Mouse (Mus musculus) embryonic fibroblast, embryonic 13.5 days (primary cell): ENCODE data around the gene Tma7.

Experiments used
- CTCF ChIP-seq: IDR thresholded peaks from 2 replicates; pipeline ENCODE4 v1.5.1; 2011; ENCODE audit warnings: mild to moderate bottlenecking, control low read depth, low read length, moderate library complexity, borderline replicate concordance; ENCODE audit not compliant: insufficient read depth
- POLR2A ChIP-seq: IDR thresholded peaks from 2 replicates; pipeline ENCODE4 v1.6.1; 2011; ENCODE audit warnings: low read depth, mild to moderate bottlenecking, control low read depth, low read length, moderate library complexity

GRCm38 (mm10) chr9:109038086-109038895, 44.1 kb downstream of the Tma7 start, which contains the start of gene Shisa5:
- peak; percentile 96 for TF ChIP-seq POLR2A
- no peak for TF ChIP-seq CTCF
